13 mouse cellular contexts compared by ENCODE assay signal in the genomic region with DNA sequence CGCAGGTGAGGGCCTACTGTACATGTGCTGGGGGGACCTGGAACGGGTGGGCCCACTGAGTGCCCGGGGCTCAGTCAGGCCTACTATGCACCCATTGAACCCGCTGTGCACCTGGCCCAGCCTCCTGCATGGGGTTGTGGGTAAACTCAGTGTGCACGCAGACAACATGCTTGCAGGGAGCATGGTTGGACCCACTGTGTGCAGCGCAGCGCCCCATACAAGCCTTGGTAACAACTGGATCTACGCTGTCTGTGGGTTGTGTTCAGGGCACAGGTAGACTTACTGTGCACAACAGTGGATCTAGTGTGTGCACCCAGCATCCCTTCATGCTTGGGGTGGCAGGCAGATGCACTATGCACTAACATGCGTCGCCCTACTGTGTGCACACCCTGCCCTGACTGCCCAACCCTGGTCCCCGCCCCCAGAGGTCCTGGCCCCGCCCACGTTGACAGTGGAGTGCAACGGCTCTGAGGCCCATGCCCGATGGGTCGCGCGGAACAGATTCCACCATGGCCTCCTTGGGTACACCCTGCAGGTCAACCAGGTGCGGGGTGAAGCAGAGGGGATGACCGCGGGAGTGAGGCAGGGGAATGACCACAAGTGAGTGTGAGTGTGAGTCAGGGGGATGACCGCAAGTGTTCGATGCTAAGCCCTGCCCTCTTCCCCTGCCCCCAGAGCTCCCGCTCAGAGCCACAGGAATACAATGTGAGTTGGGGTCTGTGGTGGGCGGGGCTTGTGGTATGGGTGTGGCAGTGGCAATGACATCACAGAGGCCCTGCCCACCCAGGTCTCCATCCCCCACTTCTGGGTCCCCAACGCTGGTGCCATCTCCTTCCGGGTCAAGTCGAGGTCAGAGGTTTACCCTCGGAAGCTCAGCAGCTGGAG. TPM values are rescaled to one million over a fixed set of nuclear protein-coding genes. Genes with fewer than 3 reads are reported as not detected.
DNase-seq lines count a peak whose midpoint lies in the region; ATAC-seq and TF ChIP-seq lines count a peak whose summit lies in the region.
"Had no signal": no experiment of that assay in that cellular context is flagged by ENCODE, and none has a peak within 500 bp of the region (broad histone marks: within the 10 kb centered on the region; RNA-seq: fewer than 3 reads in every experiment).

No protein-coding gene starts in this region.

- TF ChIP-seq CTCF in liver, postnatal 0 days (IDR thresholded peaks at IDR 0.05; ENCODE audit: low read depth) = no peak

- H3K27me3 ChIP-seq in liver, postnatal 0 days (ENCODE audit: insufficient read depth, low read length) = no peaks in the 10 kb centered on the region
- no peaks in the 10 kb centered on the region for H3K27me3 ChIP-seq in hindbrain, embryonic 14.5 days (ENCODE audit: control insufficient read depth, insufficient read depth, low read length)
- H3K27me3 ChIP-seq: heart, embryonic 12.5 days had no signal

- no peak overlapping the region for H3K27ac ChIP-seq in liver, postnatal 0 days (ENCODE audit: low read depth)
- no peak overlapping the region for H3K27ac ChIP-seq in hindbrain, embryonic 14.5 days
- H3K27ac ChIP-seq: forebrain, embryonic 10.5 days had no signal

- no peak overlapping the region for H3K9ac ChIP-seq in liver, postnatal 0 days (replicated peaks)
- no peak overlapping the region for H3K9ac ChIP-seq in hindbrain, embryonic 14.5 days
- H3K9ac ChIP-seq: heart, embryonic 12.5 days had no signal

- TF ChIP-seq EP300 in liver, postnatal 0 days (IDR thresholded peaks at IDR 0.05; ENCODE audit: low read depth) = no peak

- H3K4me1 ChIP-seq in liver, postnatal 0 days (ENCODE audit: insufficient read depth) = no peaks in the 10 kb centered on the region
- no peaks in the 10 kb centered on the region for H3K4me1 ChIP-seq in hindbrain, embryonic 14.5 days (replicated peaks; ENCODE audit: control insufficient read depth, insufficient read depth, low read length)
- H3K4me1 ChIP-seq: heart, embryonic 12.5 days had no signal

- ATAC-seq in CD4-positive, CD25-positive, alpha-beta regulatory T cell, adult 4 months = no peak
- no peak for ATAC-seq in liver, postnatal 0 days
- no peak for ATAC-seq in hindbrain, embryonic 14.5 days (ENCODE audit: low FRiP score)

- intact Hi-C loops in left cerebral cortex, postnatal 14 days (cut with DNase I) = loop anchor here (10.0 kb wide), 1 partner anchor 354 kb away; a partner anchor contains a TSS

- 96% methylated on average over 29 of the region's 29 CpGs for WGBS in liver, postnatal 0 days (ENCODE audit: insufficient replicate concordance)
- 98% methylated on average over 29 of the region's 29 CpGs for WGBS in hindbrain, embryonic 14.5 days

- no peak overlapping the region for H3K4me2 ChIP-seq in liver, postnatal 0 days (ENCODE audit: low read depth, low read length)
- no peak overlapping the region for H3K4me2 ChIP-seq in hindbrain, embryonic 14.5 days (replicated peaks)
- H3K4me2 ChIP-seq: heart, embryonic 12.5 days had no signal

- H3K9me3 ChIP-seq in liver, postnatal 0 days (ENCODE audit: low read length) = peaks cover 72% of the 10 kb centered on the region
- H3K9me3 ChIP-seq in hindbrain, embryonic 14.5 days (ENCODE audit: control insufficient read depth, low read length) = peaks cover 61% of the 10 kb centered on the region

- DNase-seq in CD4-positive, CD25-positive, alpha-beta regulatory T cell, adult 2 months (ENCODE audit: low read depth, low spot score) = peak; percentile 43
- DNase-seq in left cerebral cortex, postnatal 14 days (ENCODE audit: low spot score in 2 of 2) = peak; percentile 2 to 17
- no peak for DNase-seq in left cerebral cortex, adult 11 months (ENCODE audit: low spot score)
- peak; percentile 7 for DNase-seq in ES-CJ7 (ENCODE audit: low read depth, low spot score)
- DNase-seq in liver, postnatal 0 days = peak; percentile 25
- no peak for DNase-seq in urinary bladder, postnatal 4 days (ENCODE audit: low spot score in 2 of 2)
- DNase-seq in hindbrain, embryonic 14.5 days (ENCODE audit: low spot score) = no peak
- DNase-seq: kidney, adult 18-20 months had no signal

- no peaks in the 10 kb centered on the region for H3K36me3 ChIP-seq in liver, postnatal 0 days (replicated peaks; ENCODE audit: insufficient read depth, low read length)
- no peaks in the 10 kb centered on the region for H3K36me3 ChIP-seq in hindbrain, embryonic 14.5 days (replicated peaks; ENCODE audit: control insufficient read depth, insufficient read depth)

- H3K4me3 ChIP-seq in liver, postnatal 0 days (ENCODE audit: low read depth, low read length) = no peak overlapping the region
- no peak overlapping the region for H3K4me3 ChIP-seq in hindbrain, embryonic 14.5 days (replicated peaks; ENCODE audit: low read length)
- H3K4me3 ChIP-seq: forebrain, embryonic 10.5 days; heart, embryonic 12.5 days had no signal

RNA-seq across cellular contexts. Expression of a gene that starts 4.4 kb away (rescaled TPM):
- polyA plus RNA-seq in CD4-positive, CD25-positive, alpha-beta regulatory T cell, adult 4 months (2017; shearing (Covaris generic)) = 10 to 100 TPM in 1 of 2 experiments, 1 to 10 TPM in 1; 5.1 to 12.1 TPM
- 1 to 10 TPM; 3.6 to 3.7 TPM for total RNA-seq in left cerebral cortex, postnatal 14 days (2021)
- 2.9 and 3.2 TPM in 2 replicates for polyA plus RNA-seq in liver, postnatal 0 days (2015; fragmentation: Nextera tagmentation; extraction: Ambion mirVana)
- polyA plus RNA-seq in hindbrain, embryonic 14.5 days (2014; fragmentation: Nextera tagmentation; extraction: Ambion mirVana) = 2.2 and 2.7 TPM in 2 replicates

RNA-seq across cellular contexts. Expression of a gene that starts 27.9 kb away (rescaled TPM):
- under 1 TPM in 1 of 2 experiments, not detected in 1; 0.43 TPM for polyA plus RNA-seq in CD4-positive, CD25-positive, alpha-beta regulatory T cell, adult 4 months (2017; shearing (Covaris generic))
- not detected for total RNA-seq in left cerebral cortex, postnatal 14 days (2021)
- not detected in 2 replicates for polyA plus RNA-seq in liver, postnatal 0 days (2015; fragmentation: Nextera tagmentation; extraction: Ambion mirVana)
- not detected in 2 replicates for polyA plus RNA-seq in hindbrain, embryonic 14.5 days (2014; fragmentation: Nextera tagmentation; extraction: Ambion mirVana)
- total RNA-seq: layer of hippocampus, postnatal 25 days had no signal
- polyA plus RNA-seq: forebrain, embryonic 10.5 days; heart, embryonic 12.5 days; small intestine, adult 2 months had no signal

RNA-seq across cellular contexts. Expression of a gene that starts 50.6 kb away (rescaled TPM):
- polyA plus RNA-seq in CD4-positive, CD25-positive, alpha-beta regulatory T cell, adult 4 months (2017; shearing (Covaris generic)) = not detected
- total RNA-seq in left cerebral cortex, postnatal 14 days (2021) = not detected
- polyA plus RNA-seq in liver, postnatal 0 days (2015; fragmentation: Nextera tagmentation; extraction: Ambion mirVana) = not detected in 2 replicates
- polyA plus RNA-seq in hindbrain, embryonic 14.5 days (2014; fragmentation: Nextera tagmentation; extraction: Ambion mirVana) = not detected in 2 replicates
- total RNA-seq: layer of hippocampus, postnatal 25 days had no signal
- polyA plus RNA-seq: forebrain, embryonic 10.5 days; heart, embryonic 12.5 days; small intestine, adult 2 months had no signal

Comparison
In these comparisons a context has a peak if more than half of its experiments do, and no peak if none do; other contexts are left out.
1. DNase-seq: peak in CD4-positive, CD25-positive, alpha-beta regulatory T cell, adult 2 months (single experiment), left cerebral cortex, postnatal 14 days (2 of 2), ES-CJ7 (single experiment) and liver, postnatal 0 days (single experiment); none in left cerebral cortex, adult 11 months (single experiment), urinary bladder, postnatal 4 days (0 of 2) and hindbrain, embryonic 14.5 days (single experiment).